ENCODE assay signal across 9 mouse cellular contexts in genomic region chr4:116159912-116160311, GRCm38 (mm10). TPM values are rescaled to one million over a fixed set of nuclear protein-coding genes. Genes with fewer than 3 reads are reported as not detected.
DNase-seq lines count a peak whose midpoint lies in the region; ATAC-seq and TF ChIP-seq lines count a peak whose summit lies in the region.
"Had no signal": no experiment of that assay in that cellular context is flagged by ENCODE, and none has a peak within 500 bp of the region (broad histone marks: within the 10 kb centered on the region; RNA-seq: fewer than 3 reads in every experiment).

No protein-coding gene starts in this region.

- TF ChIP-seq CTCF in hindbrain, postnatal 0 days (IDR thresholded peaks at IDR 0.05; ENCODE audit: low read depth), result peak; percentile 81

- H3K4me3 ChIP-seq in midbrain, embryonic 14.5 days (replicated peaks; ENCODE audit: low read depth, low read length), result no peak overlapping the region
- H3K4me3 ChIP-seq in midbrain, embryonic 11.5 days (ENCODE audit: low read depth, low read length), result no peak overlapping the region
- no peak overlapping the region for H3K4me3 ChIP-seq in hindbrain, postnatal 0 days (ENCODE audit: low read length)

- H3K4me2 ChIP-seq in midbrain, embryonic 14.5 days (ENCODE audit: low read length), result no peak overlapping the region
- H3K4me2 ChIP-seq in midbrain, embryonic 11.5 days, result no peak overlapping the region
- no peak overlapping the region for H3K4me2 ChIP-seq in hindbrain, postnatal 0 days (ENCODE audit: low read depth, low read length)

- H3K9me3 ChIP-seq in midbrain, embryonic 14.5 days (ENCODE audit: control insufficient read depth, low read length), result no peaks in the 10 kb centered on the region
- H3K9me3 ChIP-seq in midbrain, embryonic 11.5 days (ENCODE audit: control insufficient read depth, low read length), result no peaks in the 10 kb centered on the region
- no peaks in the 10 kb centered on the region for H3K9me3 ChIP-seq in hindbrain, postnatal 0 days (ENCODE audit: low read length)

- ATAC-seq in frontal cortex, adult (ENCODE audit: low TSS enrichment), result peak; percentile 39; the same call in 1 of the 2 replicates
- ATAC-seq in midbrain, embryonic 14.5 days (ENCODE audit: low FRiP score, low TSS enrichment), result peak; percentile 50; the same call in 1 of the 2 replicates
- no peak for ATAC-seq in midbrain, embryonic 11.5 days (ENCODE audit: low FRiP score)
- ATAC-seq in hindbrain, postnatal 0 days, result peak; percentile 77
- peak; percentile 31; the same call in 1 of the 2 replicates for ATAC-seq in neutrophil, adult 5-6 weeks (ENCODE audit: extremely low read depth, insufficient number of reproducible peaks, low FRiP score, poor library complexity, severe bottlenecking)

- DNase-seq in frontal cortex, postnatal 14 days (ENCODE audit: low spot score in 2 of 2), result no peak
- DNase-seq in midbrain, embryonic 14.5 days, result peak; percentile 71
- DNase-seq in midbrain, embryonic 11.5 days (ENCODE audit: low spot score, missing footprints), result no peak
- DNase-seq in hindbrain, postnatal 0 days (ENCODE audit: low spot score), result peak; percentile 84
- no peak for DNase-seq in embryo, embryonic 11 days
- DNase-seq in embryo, embryonic 10 days (ENCODE audit: low spot score), result no peak

- peaks cover 43% of the 10 kb centered on the region for H3K36me3 ChIP-seq in midbrain, embryonic 14.5 days (ENCODE audit: control insufficient read depth, insufficient read depth, low read length)
- peaks cover 22% of the 10 kb centered on the region for H3K36me3 ChIP-seq in midbrain, embryonic 11.5 days (ENCODE audit: control insufficient read depth, insufficient read depth, low read length)
- H3K36me3 ChIP-seq in hindbrain, postnatal 0 days (ENCODE audit: insufficient read depth, low read length), result peaks cover 32% of the 10 kb centered on the region

- no peaks in the 10 kb centered on the region for H3K4me1 ChIP-seq in midbrain, embryonic 14.5 days (ENCODE audit: control insufficient read depth, insufficient read depth, low read length)
- no peaks in the 10 kb centered on the region for H3K4me1 ChIP-seq in midbrain, embryonic 11.5 days (ENCODE audit: control insufficient read depth, insufficient read depth, low read length)
- no peaks in the 10 kb centered on the region for H3K4me1 ChIP-seq in hindbrain, postnatal 0 days (ENCODE audit: insufficient read depth, low read length)

- H3K27ac ChIP-seq in midbrain, embryonic 14.5 days (replicated peaks; ENCODE audit: low read depth, low read length), result no peak overlapping the region
- H3K27ac ChIP-seq in midbrain, embryonic 11.5 days (ENCODE audit: low read depth, low read length), result no peak overlapping the region
- H3K27ac ChIP-seq in hindbrain, postnatal 0 days, result peak overlapping the region; percentile 64; the same call in 1 of the 2 replicates

- H3K27me3 ChIP-seq in midbrain, embryonic 14.5 days (ENCODE audit: control insufficient read depth, insufficient read depth, low read length), result no peaks in the 10 kb centered on the region
- H3K27me3 ChIP-seq in midbrain, embryonic 11.5 days (ENCODE audit: control insufficient read depth, insufficient read depth, low read length), result no peaks in the 10 kb centered on the region
- H3K27me3 ChIP-seq in hindbrain, postnatal 0 days (ENCODE audit: insufficient read depth, low read length), result no peaks in the 10 kb centered on the region

- 77% methylated on average over 3 of the region's 3 CpGs for WGBS in midbrain, embryonic 14.5 days
- 83% methylated on average over 3 of the region's 3 CpGs for WGBS in midbrain, embryonic 11.5 days
- WGBS in hindbrain, postnatal 0 days, result 55% methylated on average over 3 of the region's 3 CpGs

- no peak overlapping the region for H3K9ac ChIP-seq in midbrain, embryonic 14.5 days (replicated peaks; ENCODE audit: low read length)
- no peak overlapping the region for H3K9ac ChIP-seq in midbrain, embryonic 11.5 days (ENCODE audit: low read length)
- no peak overlapping the region for H3K9ac ChIP-seq in hindbrain, postnatal 0 days (replicated peaks; ENCODE audit: low read length)

RNA-seq across cellular contexts. Expression of gene Tspan1, which starts 7.5 kb away (rescaled TPM):
- polyA plus RNA-seq in midbrain, embryonic 14.5 days (2014; fragmentation: Nextera tagmentation; extraction: Ambion mirVana), result 0.11 and 0.18 TPM in 2 replicates
- not detected in 2 replicates for polyA plus RNA-seq in midbrain, embryonic 11.5 days (2014; fragmentation: Nextera tagmentation; extraction: Ambion mirVana)
- 0.16 and 0.40 TPM in 2 replicates for total RNA-seq in hindbrain, postnatal 0 days (2014; rRNA removed)
- polyA plus RNA-seq in hindbrain, postnatal 0 days (2015; fragmentation: Nextera tagmentation; extraction: Ambion mirVana), result 0.21 and 0.34 TPM in 2 replicates
- 5.0 and 7.1 TPM in 2 replicates for total RNA-seq in neutrophil, adult 5-6 weeks (2017)

RNA-seq across cellular contexts. Expression of gene Lurap1, which starts 8.8 kb away (rescaled TPM):
- polyA plus RNA-seq in midbrain, embryonic 14.5 days (2014; fragmentation: Nextera tagmentation; extraction: Ambion mirVana), result 1.3 and 1.8 TPM in 2 replicates
- polyA plus RNA-seq in midbrain, embryonic 11.5 days (2014; fragmentation: Nextera tagmentation; extraction: Ambion mirVana), result 1.5 and 1.8 TPM in 2 replicates
- 6.2 and 7.9 TPM in 2 replicates for total RNA-seq in hindbrain, postnatal 0 days (2014; rRNA removed)
- polyA plus RNA-seq in hindbrain, postnatal 0 days (2015; fragmentation: Nextera tagmentation; extraction: Ambion mirVana), result 4.0 TPM in 2 replicates
- 0.37 and 0.58 TPM in 2 replicates for total RNA-seq in neutrophil, adult 5-6 weeks (2017)

RNA-seq across cellular contexts. Expression of gene 1700042G07Rik, which starts 13.3 kb away (rescaled TPM):
- not detected in 2 replicates for polyA plus RNA-seq in midbrain, embryonic 14.5 days (2014; fragmentation: Nextera tagmentation; extraction: Ambion mirVana)
- not detected in 2 replicates for polyA plus RNA-seq in midbrain, embryonic 11.5 days (2014; fragmentation: Nextera tagmentation; extraction: Ambion mirVana)
- total RNA-seq in hindbrain, postnatal 0 days (2014; rRNA removed), result not detected in 2 replicates
- polyA plus RNA-seq in hindbrain, postnatal 0 days (2015; fragmentation: Nextera tagmentation; extraction: Ambion mirVana), result not detected in 2 replicates
- total RNA-seq in neutrophil, adult 5-6 weeks (2017), result not detected in 2 replicates
- total RNA-seq: heart, postnatal 10 days had no signal

RNA-seq across cellular contexts. Expression of gene Gm49337, which starts 13.3 kb away (rescaled TPM):
- not detected in 2 replicates for polyA plus RNA-seq in midbrain, embryonic 14.5 days (2014; fragmentation: Nextera tagmentation; extraction: Ambion mirVana)
- not detected in 2 replicates for polyA plus RNA-seq in midbrain, embryonic 11.5 days (2014; fragmentation: Nextera tagmentation; extraction: Ambion mirVana)
- not detected in 2 replicates for total RNA-seq in hindbrain, postnatal 0 days (2014; rRNA removed)
- not detected in 2 replicates for polyA plus RNA-seq in hindbrain, postnatal 0 days (2015; fragmentation: Nextera tagmentation; extraction: Ambion mirVana)
- total RNA-seq in neutrophil, adult 5-6 weeks (2017), result not detected in 2 replicates

RNA-seq across cellular contexts. Expression of gene Pomgnt1, which starts 36.3 kb away (rescaled TPM):
- 55.0 and 66.4 TPM in 2 replicates for polyA plus RNA-seq in midbrain, embryonic 14.5 days (2014; fragmentation: Nextera tagmentation; extraction: Ambion mirVana)
- polyA plus RNA-seq in midbrain, embryonic 11.5 days (2014; fragmentation: Nextera tagmentation; extraction: Ambion mirVana), result 46.6 and 48.4 TPM in 2 replicates
- 85.9 and 88.7 TPM in 2 replicates for total RNA-seq in hindbrain, postnatal 0 days (2014; rRNA removed)
- 59.4 and 63.3 TPM in 2 replicates for polyA plus RNA-seq in hindbrain, postnatal 0 days (2015; fragmentation: Nextera tagmentation; extraction: Ambion mirVana)
- total RNA-seq in neutrophil, adult 5-6 weeks (2017), result 21.2 and 24.2 TPM in 2 replicates

Comparison
In these comparisons a context has a peak if more than half of its experiments do, and no peak if none do; other contexts are left out.
1. DNase-seq: peak in midbrain, embryonic 14.5 days (single experiment) and hindbrain, postnatal 0 days (single experiment); none in frontal cortex, postnatal 14 days (0 of 2), midbrain, embryonic 11.5 days (single experiment), embryo, embryonic 11 days (single experiment) and embryo, embryonic 10 days (single experiment).